Mouse (Mus musculus) midbrain, embryonic 14.5 days (tissue): ENCODE measurements around the gene Tmem248. TPM values are rescaled to one million over a fixed set of nuclear protein-coding genes. Genes with fewer than 3 reads are reported as not detected.
A peak's percentile ranks its signal among the peaks of the same experiment; 100 is the strongest.

Experiments used
- ATAC-seq: fragments of 200-750 bp; cut with Nextera tagmentation; 2 replicates; pipeline ENCODE4 v1.8.0; 2017; ENCODE audit warnings: moderate number of reproducible peaks, moderate library complexity; ENCODE audit not compliant: low FRiP score, low TSS enrichment
- DNase-seq: peaks from one replicate; pipeline ENCODE4 v3.0.0-alpha.2; 2015
- H3K27ac ChIP-seq: fragments of 300-500 bp; sonication (generic); replicated peaks from 2 replicates; pipeline ENCODE4 v1.5.1; 2014; ENCODE audit warnings: mild to moderate bottlenecking, low read depth, low read length, moderate library complexity
- H3K27me3 ChIP-seq: fragments of 300-500 bp; sonication (generic); 2 replicates; pipeline ENCODE4 v1.6.1; 2014; ENCODE audit warnings: low read length, control low read depth, mixed read lengths; ENCODE audit not compliant: control insufficient read depth, insufficient read depth
- H3K36me3 ChIP-seq: fragments of 300-500 bp; sonication (generic); 2 replicates; pipeline ENCODE4 v1.6.1; 2014; ENCODE audit warnings: low read length, control low read depth; ENCODE audit not compliant: control insufficient read depth, insufficient read depth
- H3K4me1 ChIP-seq: fragments of 300-500 bp; sonication (generic); 2 replicates; pipeline ENCODE4 v1.6.1; 2014; ENCODE audit warnings: mild to moderate bottlenecking, antibody characterized with exemption, low read length, control low read depth; ENCODE audit not compliant: control insufficient read depth, insufficient read depth
- H3K4me2 ChIP-seq: fragments of 300-500 bp; sonication (generic); 2 replicates; pipeline ENCODE4 v1.6.1; 2014; ENCODE audit warnings: mild to moderate bottlenecking, low read length, moderate library complexity
- H3K4me3 ChIP-seq: fragments of 300-500 bp; sonication (generic); replicated peaks from 2 replicates; pipeline ENCODE4 v1.5.1; 2014; ENCODE audit warnings: low read depth, low read length
- H3K9ac ChIP-seq: fragments of 300-500 bp; sonication (generic); replicated peaks from 2 replicates; pipeline ENCODE4 v1.6.1; 2014; ENCODE audit warnings: mild to moderate bottlenecking, low read length, moderate library complexity
- H3K9me3 ChIP-seq: fragments of 300-500 bp; sonication (generic); 2 replicates; pipeline ENCODE4 v1.6.1; 2016; ENCODE audit warnings: low read length, control low read depth, mixed read lengths; ENCODE audit not compliant: control insufficient read depth
- WGBS: fragments of 180-500 bp; shearing (Covaris S2); extraction: QIAGEN DNeasy Blood & Tissue Kit; methylation state at CpG from one replicate; pipeline ENCODE4 v1.1.7; 2014; 5-methylcytosine and 5-hydroxymethylcytosine counted together
- polyA plus RNA-seq: library from polyadenylated mRNA; unstranded; fragments of >200 nt; fragmentation: Nextera tagmentation; extraction: Ambion mirVana; gene quantifications from 2 replicates; pipeline ENCODE4 v1.2.1, GENCODE M21; 2014

Gene Tmem248
- polyA plus RNA-seq, 1 experiment from 2014 or later = 29.5 TPM

GRCm38 (mm10) chr5:130257303-130257702 is 40.4 kb downstream of the Tmem248 start:
- 12% methylated on average over 8 of the region's 8 CpGs for WGBS
- H3K27me3 ChIP-seq = no peaks in the 10 kb centered on the region
- peak overlapping the region; percentile 85 for H3K4me2 ChIP-seq
- DNase-seq (no peak), ATAC-seq (peak; percentile 26; the same call in 1 of the 2 replicates)
- H3K4me3 ChIP-seq = peak overlapping the region; percentile 64
- peak overlapping the region; percentile 70 for H3K9ac ChIP-seq
- H3K9me3 ChIP-seq = no peaks in the 10 kb centered on the region
- H3K36me3 ChIP-seq = peaks cover 13% of the 10 kb centered on the region
- H3K4me1 ChIP-seq = peaks cover 13% of the 10 kb centered on the region; the same call in 1 of the 2 replicates
- peak overlapping the region; percentile 68; the same call in 1 of the 2 replicates for H3K27ac ChIP-seq

GRCm38 (mm10) chr5:130263454-130263853 is 46.6 kb downstream of the Tmem248 start:
- H3K9me3 ChIP-seq = no peaks in the 10 kb centered on the region
- 85% methylated on average over 11 of the region's 11 CpGs for WGBS
- H3K9ac ChIP-seq = no peak overlapping the region
- no peak overlapping the region for H3K27ac ChIP-seq
- no peak overlapping the region for H3K4me2 ChIP-seq
- DNase-seq = peak; percentile 27
- H3K4me3 ChIP-seq = no peak overlapping the region
- H3K36me3 ChIP-seq = peaks cover 36% of the 10 kb centered on the region
- ATAC-seq = no peak
- H3K27me3 ChIP-seq = no peaks in the 10 kb centered on the region
- no peaks in the 10 kb centered on the region for H3K4me1 ChIP-seq

- H3K36me3 ChIP-seq = peaks cover 43% of the 10 kb centered on the region
- WGBS = 92% methylated on average over 6 of the region's 6 CpGs
Observed at GRCm38 (mm10) chr5:130264433-130265005, 47.6 kb downstream of the Tmem248 start.

GRCm38 (mm10) chr5:130266651-130267050 is 49.8 kb downstream of the Tmem248 start:
- H3K9me3 ChIP-seq = no peaks in the 10 kb centered on the region
- H3K27me3 ChIP-seq = no peaks in the 10 kb centered on the region
- H3K4me2 ChIP-seq = no peak overlapping the region
- DNase-seq (peak; percentile 45), ATAC-seq (no peak)
- no peak overlapping the region for H3K27ac ChIP-seq
- no peaks in the 10 kb centered on the region for H3K4me1 ChIP-seq
- peaks cover 61% of the 10 kb centered on the region for H3K36me3 ChIP-seq
- WGBS = 93% methylated on average over 7 of the region's 7 CpGs
- no peak overlapping the region for H3K9ac ChIP-seq
- H3K4me3 ChIP-seq = no peak overlapping the region

More at GRCm38 (mm10) chr5:130264433-130265005, 47.6 kb downstream of the Tmem248 start:
- no peak for ATAC-seq
- Histone ChIP-seq H3K27me3 (no peaks in the 10 kb centered on the region), H3K9ac (no peak overlapping the region), H3K27ac (no peak overlapping the region), H3K4me3 (no peak overlapping the region), H3K4me2 (no peak overlapping the region), H3K4me1 (no peaks in the 10 kb centered on the region), H3K9me3 (no peaks in the 10 kb centered on the region)
- no peak for DNase-seq

- H3K27ac ChIP-seq = no peak overlapping the region
- H3K4me2 ChIP-seq = no peak overlapping the region
- H3K4me1 ChIP-seq = no peaks in the 10 kb centered on the region
- H3K36me3 ChIP-seq = peaks cover 62% of the 10 kb centered on the region
- ATAC-seq (no peak), DNase-seq (peak; percentile 49)
- no peaks in the 10 kb centered on the region for H3K27me3 ChIP-seq
- no peak overlapping the region for H3K9ac ChIP-seq
- H3K4me3 ChIP-seq = no peak overlapping the region
- WGBS = 71% methylated on average over 1 of the region's 1 CpGs
- H3K9me3 ChIP-seq = no peaks in the 10 kb centered on the region
Observed at GRCm38 (mm10) chr5:130267316-130267715, 50.4 kb downstream of the Tmem248 start.

DNA sequence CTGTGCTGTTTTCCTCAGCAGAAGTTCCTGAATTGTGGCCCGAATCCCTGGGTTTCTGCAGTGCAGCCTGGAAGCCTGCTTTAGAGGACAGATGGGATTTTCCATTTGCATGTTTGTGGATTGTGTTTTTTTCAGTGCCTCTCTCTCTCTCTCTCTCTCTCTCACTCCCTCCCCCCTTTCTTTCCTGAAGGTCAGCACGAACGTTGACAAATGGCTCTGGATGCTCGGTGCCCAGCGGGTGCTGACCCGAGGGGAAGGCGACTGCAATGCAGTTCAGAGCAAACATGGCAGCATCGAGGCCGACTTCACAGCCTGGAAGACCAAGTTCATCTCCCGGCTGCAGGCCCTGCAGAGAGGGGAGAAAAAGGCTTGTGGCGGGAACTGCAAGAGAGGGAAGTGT is 52.1 kb downstream of the Tmem248 start:
- Histone ChIP-seq H3K4me2 (no peak overlapping the region), H3K36me3 (peaks cover 64% of the 10 kb centered on the region), H3K9ac (no peak overlapping the region), H3K4me3 (no peak overlapping the region), H3K4me1 (no peaks in the 10 kb centered on the region), H3K27ac (no peak overlapping the region), H3K27me3 (no peaks in the 10 kb centered on the region), H3K9me3 (no peaks in the 10 kb centered on the region)
- ATAC-seq (no peak), DNase-seq (no peak)
- WGBS = 86% methylated on average over 11 of the region's 11 CpGs

GRCm38 (mm10) chr5:130272344-130272743 is 55.5 kb downstream of the Tmem248 start:
- Histone ChIP-seq H3K9me3 (no peaks in the 10 kb centered on the region), H3K4me3 (no peak overlapping the region), H3K27me3 (no peaks in the 10 kb centered on the region), H3K27ac (no peak overlapping the region), H3K36me3 (peaks cover 66% of the 10 kb centered on the region), H3K4me1 (no peaks in the 10 kb centered on the region), H3K4me2 (no peak overlapping the region), H3K9ac (no peak overlapping the region)
- DNase-seq (no peak), ATAC-seq (no peak)
- WGBS = 100% methylated on average over 1 of the region's 1 CpGs

DNA sequence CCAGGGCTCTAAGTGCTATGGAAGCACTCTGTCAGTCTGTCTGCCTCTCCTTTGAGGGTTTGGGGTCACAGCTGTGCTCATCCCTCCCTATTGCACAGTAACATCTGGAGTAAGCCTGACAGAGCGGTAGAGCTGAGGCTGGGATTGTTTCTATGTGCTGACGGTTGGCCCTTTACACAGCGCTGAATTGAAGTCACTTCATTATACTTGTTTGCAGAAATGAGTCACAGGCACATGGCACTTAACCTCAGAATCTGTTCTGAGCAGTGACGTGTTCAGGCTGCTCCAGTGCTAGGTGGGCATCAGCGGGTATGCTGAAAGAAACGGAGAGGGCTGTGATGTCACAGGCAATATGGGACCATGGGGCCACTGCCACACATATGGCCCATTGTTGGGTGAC is 56.2 kb downstream of the Tmem248 start:
- no peak for ATAC-seq
- WGBS = 96% methylated on average over 6 of the region's 6 CpGs
- no peaks in the 10 kb centered on the region for H3K4me1 ChIP-seq
- no peak for DNase-seq
- no peak overlapping the region for H3K27ac ChIP-seq
- no peaks in the 10 kb centered on the region for H3K9me3 ChIP-seq
- H3K4me2 ChIP-seq = no peak overlapping the region
- peaks cover 66% of the 10 kb centered on the region for H3K36me3 ChIP-seq
- no peaks in the 10 kb centered on the region for H3K27me3 ChIP-seq
- H3K4me3 ChIP-seq = no peak overlapping the region
- no peak overlapping the region for H3K9ac ChIP-seq

DNA sequence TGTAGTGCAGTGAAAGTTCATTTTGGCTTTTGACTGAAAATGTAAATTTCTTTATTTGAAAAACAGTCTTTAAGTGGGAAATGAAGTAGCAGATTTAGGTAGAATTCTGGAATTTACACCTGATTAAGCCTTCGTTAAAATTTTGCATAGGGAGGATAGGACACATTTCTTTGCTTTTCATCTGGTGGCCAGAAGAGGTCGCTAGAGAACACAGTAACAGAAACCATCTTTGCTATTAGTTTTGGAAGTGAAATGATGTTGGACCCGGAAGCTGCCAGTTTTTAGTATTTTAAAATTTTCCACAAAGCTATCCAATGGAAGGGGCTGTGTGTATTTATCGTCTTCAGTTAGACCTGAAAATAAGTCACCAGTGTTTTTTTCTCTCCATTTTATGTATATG is 58.6 kb downstream of the Tmem248 start:
- no peak overlapping the region for H3K27ac ChIP-seq
- no peaks in the 10 kb centered on the region for H3K4me1 ChIP-seq
- no peak overlapping the region for H3K4me3 ChIP-seq
- 59% methylated on average over 4 of the region's 4 CpGs for WGBS
- no peak overlapping the region for H3K4me2 ChIP-seq
- H3K9me3 ChIP-seq = no peaks in the 10 kb centered on the region
- peaks cover 72% of the 10 kb centered on the region for H3K36me3 ChIP-seq
- DNase-seq (peak; percentile 78), ATAC-seq (no peak)
- H3K27me3 ChIP-seq = no peaks in the 10 kb centered on the region
- no peak overlapping the region for H3K9ac ChIP-seq
